ENCODE assay signal across 9 mouse cellular contexts in genomic region chr11:78360125-78360788, GRCm38 (mm10). TPM values are rescaled to one million over a fixed set of nuclear protein-coding genes. Genes with fewer than 3 reads are reported as not detected.
DNase-seq lines count a peak whose midpoint lies in the region; ATAC-seq lines count a peak whose summit lies in the region.
"Had no signal": no experiment of that assay in that cellular context is flagged by ENCODE, and none has a peak within 500 bp of the region (broad histone marks: within the 10 kb centered on the region; RNA-seq: fewer than 3 reads in every experiment).

No protein-coding gene starts in this region.

- ATAC-seq in intestine, embryonic 14.5 days (replicated peaks; ENCODE audit: low FRiP score, low TSS enrichment, low read depth), result peak; percentile 64; the same call in 1 of the 2 replicates
- peak; percentile 60 for ATAC-seq in limb, embryonic 11.5 days (ENCODE audit: insufficient number of reproducible peaks, low FRiP score, low TSS enrichment, low read depth)
- ATAC-seq in midbrain, embryonic 12.5 days (ENCODE audit: low FRiP score, low read depth), result no peak
- ATAC-seq: Patski had no signal

- peak; percentile 94 for DNase-seq in heart, adult 11 months
- no peak for DNase-seq in heart, postnatal 25 days (ENCODE audit: low spot score)
- peak; percentile 92 to 94 for DNase-seq in cerebellum, postnatal 10 days
- peak; percentile 57 to 76 for DNase-seq in frontal cortex, postnatal 36 days (ENCODE audit: low spot score in 2 of 2)
- DNase-seq in intestine, embryonic 14.5 days (ENCODE audit: low spot score), result peak; percentile 85
- DNase-seq in limb, embryonic 11.5 days (ENCODE audit: low spot score), result peak; percentile 88
- peak; percentile 51 to 71 for DNase-seq in spleen, postnatal 14 days (ENCODE audit: low spot score in 2 of 2)

- 12% methylated on average over 13 of the region's 13 CpGs for WGBS in intestine, embryonic 14.5 days
- 10% methylated on average over 13 of the region's 13 CpGs for WGBS in limb, embryonic 11.5 days
- 11% methylated on average over 13 of the region's 13 CpGs for WGBS in midbrain, embryonic 12.5 days

- H3K9ac ChIP-seq in intestine, embryonic 14.5 days (ENCODE audit: low read length), result no peak overlapping the region
- H3K9ac ChIP-seq in limb, embryonic 11.5 days (ENCODE audit: low read length), result no peak overlapping the region
- H3K9ac ChIP-seq in midbrain, embryonic 12.5 days (replicated peaks), result no peak overlapping the region; the same call in 1 of the 2 replicates

- peak overlapping the region; percentile 55 for H3K4me2 ChIP-seq in intestine, embryonic 14.5 days (ENCODE audit: low read length)
- peak overlapping the region; percentile 18; the same call in 1 of the 2 replicates for H3K4me2 ChIP-seq in limb, embryonic 11.5 days (ENCODE audit: low read depth, severe bottlenecking)
- peak overlapping the region; percentile 44 for H3K4me2 ChIP-seq in midbrain, embryonic 12.5 days (replicated peaks)

- H3K4me1 ChIP-seq in intestine, embryonic 14.5 days (replicated peaks; ENCODE audit: control insufficient read depth, insufficient read depth, low read length), result no peaks in the 10 kb centered on the region
- peaks cover 9% of the 10 kb centered on the region for H3K4me1 ChIP-seq in limb, embryonic 11.5 days (ENCODE audit: control insufficient read depth, insufficient read depth, low read length)
- H3K4me1 ChIP-seq in midbrain, embryonic 12.5 days, result no peaks in the 10 kb centered on the region

- no peaks in the 10 kb centered on the region for H3K27me3 ChIP-seq in intestine, embryonic 14.5 days (replicated peaks; ENCODE audit: control insufficient read depth, insufficient read depth, low read length)
- no peaks in the 10 kb centered on the region; the same call in 1 of the 2 replicates for H3K27me3 ChIP-seq in limb, embryonic 11.5 days (ENCODE audit: control insufficient read depth, insufficient read depth, low read length)
- peaks cover 17% of the 10 kb centered on the region for H3K27me3 ChIP-seq in midbrain, embryonic 12.5 days
- H3K27me3 ChIP-seq: Patski had no signal

- H3K27ac ChIP-seq in intestine, embryonic 14.5 days (ENCODE audit: low read depth), result no peak overlapping the region
- no peak overlapping the region for H3K27ac ChIP-seq in limb, embryonic 11.5 days (replicated peaks; ENCODE audit: low read depth, low read length)
- H3K27ac ChIP-seq in midbrain, embryonic 12.5 days (replicated peaks), result no peak overlapping the region

- H3K4me3 ChIP-seq in intestine, embryonic 14.5 days (ENCODE audit: low read depth, low read length), result peak overlapping the region; percentile 31; the same call in 1 of the 2 replicates
- peak overlapping the region; percentile 16; the same call in 1 of the 2 replicates for H3K4me3 ChIP-seq in limb, embryonic 11.5 days (ENCODE audit: low read depth, low read length)
- H3K4me3 ChIP-seq in midbrain, embryonic 12.5 days, result peak overlapping the region; percentile 25

- intact Hi-C loops in heart, postnatal 25 days (cut with DNase I), result loop anchor here (1.0 to 5.0 kb wide), 2 partner anchors 39 to 92 kb away; no protein-coding TSS in a partner anchor

- H3K36me3 ChIP-seq in intestine, embryonic 14.5 days (ENCODE audit: control insufficient read depth, insufficient read depth, low read length), result no peaks in the 10 kb centered on the region
- H3K36me3 ChIP-seq in limb, embryonic 11.5 days (ENCODE audit: control insufficient read depth, insufficient read depth, low read length), result no peaks in the 10 kb centered on the region
- H3K36me3 ChIP-seq in midbrain, embryonic 12.5 days, result no peaks in the 10 kb centered on the region

- no peaks in the 10 kb centered on the region for H3K9me3 ChIP-seq in intestine, embryonic 14.5 days (ENCODE audit: control insufficient read depth, low read length)
- no peaks in the 10 kb centered on the region for H3K9me3 ChIP-seq in limb, embryonic 11.5 days (ENCODE audit: control insufficient read depth, low read length)
- no peaks in the 10 kb centered on the region for H3K9me3 ChIP-seq in midbrain, embryonic 12.5 days

RNA-seq across cellular contexts. Expression of gene Unc119, which starts 17.0 kb away (rescaled TPM):
- total RNA-seq in heart, postnatal 25 days (2021), result 1 to 10 TPM; 4.2 to 4.6 TPM
- 39.8 and 42.8 TPM in 2 replicates for polyA plus RNA-seq in intestine, embryonic 14.5 days (2014; fragmentation: Nextera tagmentation; extraction: Ambion mirVana)
- 84.2 and 86.9 TPM in 2 replicates for polyA plus RNA-seq in limb, embryonic 11.5 days (2014; fragmentation: Nextera tagmentation; extraction: Ambion mirVana)
- 80.0 and 80.6 TPM in 2 replicates for polyA plus RNA-seq in midbrain, embryonic 12.5 days (2016; fragmentation: Nextera tagmentation; extraction: Ambion mirVana)

RNA-seq across cellular contexts. Expression of gene Foxn1, which starts 26.1 kb away (rescaled TPM):
- not detected for total RNA-seq in heart, postnatal 25 days (2021)
- polyA plus RNA-seq in intestine, embryonic 14.5 days (2014; fragmentation: Nextera tagmentation; extraction: Ambion mirVana), result not detected in 2 replicates
- polyA plus RNA-seq in limb, embryonic 11.5 days (2014; fragmentation: Nextera tagmentation; extraction: Ambion mirVana), result 0.04 and 0.06 TPM in 2 replicates
- polyA plus RNA-seq in midbrain, embryonic 12.5 days (2016; fragmentation: Nextera tagmentation; extraction: Ambion mirVana), result not detected in 2 replicates

RNA-seq across cellular contexts. Expression of gene Pigs, which starts 32.0 kb away (rescaled TPM):
- total RNA-seq in heart, postnatal 25 days (2021), result 10 to 100 TPM; 23.0 to 23.6 TPM
- 76.2 and 79.1 TPM in 2 replicates for polyA plus RNA-seq in intestine, embryonic 14.5 days (2014; fragmentation: Nextera tagmentation; extraction: Ambion mirVana)
- polyA plus RNA-seq in limb, embryonic 11.5 days (2014; fragmentation: Nextera tagmentation; extraction: Ambion mirVana), result 69.2 and 70.2 TPM in 2 replicates
- 59.9 and 67.2 TPM in 2 replicates for polyA plus RNA-seq in midbrain, embryonic 12.5 days (2016; fragmentation: Nextera tagmentation; extraction: Ambion mirVana)

RNA-seq across cellular contexts. Expression of gene Aldoc, which starts 37.5 kb away (rescaled TPM):
- under 1 TPM; 0.50 to 0.52 TPM for total RNA-seq in heart, postnatal 25 days (2021)
- polyA plus RNA-seq in intestine, embryonic 14.5 days (2014; fragmentation: Nextera tagmentation; extraction: Ambion mirVana), result 20.0 and 21.1 TPM in 2 replicates
- 3.6 and 8.5 TPM in 2 replicates for polyA plus RNA-seq in limb, embryonic 11.5 days (2014; fragmentation: Nextera tagmentation; extraction: Ambion mirVana)
- polyA plus RNA-seq in midbrain, embryonic 12.5 days (2016; fragmentation: Nextera tagmentation; extraction: Ambion mirVana), result 1.8 and 4.6 TPM in 2 replicates

RNA-seq across cellular contexts. Expression of gene Spag5, which starts 58.9 kb away (rescaled TPM):
- total RNA-seq in heart, postnatal 25 days (2021), result under 1 TPM; 0.62 to 0.67 TPM
- 34.1 and 40.0 TPM in 2 replicates for polyA plus RNA-seq in intestine, embryonic 14.5 days (2014; fragmentation: Nextera tagmentation; extraction: Ambion mirVana)
- 65.6 and 72.4 TPM in 2 replicates for polyA plus RNA-seq in limb, embryonic 11.5 days (2014; fragmentation: Nextera tagmentation; extraction: Ambion mirVana)
- 47.6 and 51.8 TPM in 2 replicates for polyA plus RNA-seq in midbrain, embryonic 12.5 days (2016; fragmentation: Nextera tagmentation; extraction: Ambion mirVana)
